Mouse (Mus musculus) liver, embryonic 14.5 days (tissue): Measurements from ENCODE around the gene Nek7.

Source experiments
- CTCF ChIP-seq: IDR thresholded peaks from 2 replicates; pipeline ENCODE4 v1.5.1; 2016; ENCODE audit warnings: antibody characterized with exemption, low read depth, control low read depth
- EP300 ChIP-seq: IDR thresholded peaks from 2 replicates; pipeline ENCODE4 v1.6.1; 2016; ENCODE audit warnings: antibody characterized with exemption, low read depth

DNA sequence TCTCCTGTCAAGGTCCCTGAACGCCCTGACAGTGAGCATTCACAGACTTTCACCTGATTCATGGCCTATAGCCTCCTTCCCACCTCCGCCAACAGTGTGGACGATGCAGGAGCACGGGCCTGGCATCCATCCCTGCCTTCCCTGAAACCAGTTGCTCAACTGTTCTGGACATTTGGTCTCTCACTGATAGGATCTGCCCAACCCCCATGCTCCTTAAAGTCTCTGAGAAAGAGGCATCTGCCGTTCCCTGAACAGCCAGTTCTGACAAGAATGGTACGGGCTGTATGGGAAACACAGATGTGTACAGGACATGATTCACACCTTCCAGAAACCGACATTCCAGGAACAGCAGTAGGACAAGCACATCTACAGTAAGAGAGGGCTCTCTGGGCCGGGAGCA is 13.2 kb downstream of the Nek7 start:
- TF ChIP-seq EP300, result no peak
- no peak for TF ChIP-seq CTCF
